Mouse (Mus musculus) heart, postnatal 0 days (tissue): ENCODE measurements at regions not wholly inside any gene's neighbourhood (a gene's known extent, or its start where the extent isn't known, plus 50 kb on each side); places are given as distances from the start of the nearest gene placed in this dataset.

ENCODE experiments used
- ATAC-seq: fragments of 200-750 bp; cut with Nextera tagmentation; 2 replicates; pipeline ENCODE4 v1.8.0; 2017; ENCODE audit warnings: low read depth, moderate number of reproducible peaks, moderate library complexity; ENCODE audit not compliant: insufficient read depth
- DNase-seq: peaks from one replicate; pipeline ENCODE4 v3.0.0-alpha.2; 2016; ENCODE audit warnings: low spot score
- H3K27ac ChIP-seq: fragments of 300-500 bp; sonication (generic); 2 replicates; pipeline ENCODE4 v1.5.1; 2014; ENCODE audit warnings: low read depth, mild to moderate bottlenecking
- H3K27me3 ChIP-seq: fragments of 300-500 bp; sonication (generic); 2 replicates; pipeline ENCODE4 v1.6.1; 2014; ENCODE audit warnings: low read length, mixed read lengths; ENCODE audit not compliant: control insufficient read depth, insufficient read depth
- H3K36me3 ChIP-seq: fragments of 300-500 bp; sonication (generic); replicated peaks from 2 replicates; pipeline ENCODE4 v1.6.1; 2014; ENCODE audit warnings: low read length, mixed read lengths; ENCODE audit not compliant: control insufficient read depth, insufficient read depth
- H3K4me1 ChIP-seq: fragments of 300-500 bp; sonication (generic); 2 replicates; pipeline ENCODE4 v1.6.1; 2014; ENCODE audit warnings: antibody characterized with exemption; ENCODE audit not compliant: control insufficient read depth, insufficient read depth
- H3K4me2 ChIP-seq: fragments of 300-500 bp; sonication (generic); 2 replicates; pipeline ENCODE4 v1.6.1; 2014; ENCODE audit warnings: low read depth, mild to moderate bottlenecking, low read length, moderate library complexity
- H3K4me3 ChIP-seq: fragments of 300-500 bp; sonication (generic); 2 replicates; pipeline ENCODE4 v1.5.1; 2014; ENCODE audit warnings: low read depth, low read length
- H3K9ac ChIP-seq: fragments of 300-500 bp; sonication (generic); replicated peaks from 2 replicates; pipeline ENCODE4 v1.6.1; 2014; ENCODE audit warnings: low read depth, low read length, mixed read lengths
- H3K9me3 ChIP-seq: fragments of 300-500 bp; sonication (generic); replicated peaks from 2 replicates; pipeline ENCODE4 v1.6.1; 2016; ENCODE audit warnings: low read length; ENCODE audit not compliant: control insufficient read depth
- CTCF ChIP-seq: IDR thresholded peaks from 2 replicates; pipeline ENCODE4 v1.5.1; 2016; ENCODE audit warnings: antibody characterized with exemption, control low read depth, low read depth
- EP300 ChIP-seq: IDR thresholded peaks from 2 replicates; pipeline ENCODE4 v1.6.1; 2016; ENCODE audit warnings: antibody characterized with exemption, low read depth
- WGBS: fragments of 180-500 bp; shearing (Covaris S2); extraction: QIAGEN DNeasy Blood & Tissue Kit; methylation state at CpG from one replicate; pipeline ENCODE4 v1.1.7; 2014; 5-methylcytosine and 5-hydroxymethylcytosine counted together

GRCm38 (mm10) chr3:48515009-48515408 lies 1242.1 kb downstream of the Pcdh18 start:
- no peaks in the 10 kb centered on the region for H3K36me3 ChIP-seq
- DNase-seq (no peak), ATAC-seq (no peak)
- TF ChIP-seq EP300 = no peak
- H3K4me1 ChIP-seq = no peaks in the 10 kb centered on the region
- H3K4me2 ChIP-seq = no peak overlapping the region
- H3K27ac ChIP-seq = no peak overlapping the region
- 47% methylated on average over 3 of the region's 3 CpGs for WGBS
- no peak overlapping the region for H3K9ac ChIP-seq
- H3K27me3 ChIP-seq = no peaks in the 10 kb centered on the region
- H3K9me3 ChIP-seq = no peaks in the 10 kb centered on the region
- no peak overlapping the region for H3K4me3 ChIP-seq

GRCm38 (mm10) chr3:48503996-48504395 lies 1253.1 kb downstream of the Pcdh18 start:
- ATAC-seq = no peak
- Histone ChIP-seq H3K9me3 (no peaks in the 10 kb centered on the region), H3K4me2 (no peak overlapping the region), H3K27ac (no peak overlapping the region), H3K4me3 (no peak overlapping the region), H3K9ac (no peak overlapping the region), H3K27me3 (no peaks in the 10 kb centered on the region), H3K36me3 (no peaks in the 10 kb centered on the region), H3K4me1 (no peaks in the 10 kb centered on the region)
- DNase-seq = no peak
- TF ChIP-seq CTCF = no peak
- TF ChIP-seq EP300 = no peak
- 83% methylated on average over 2 of the region's 2 CpGs for WGBS

GRCm38 (mm10) chr3:48464679-48465078 lies 1292.4 kb downstream of the Pcdh18 start:
- ATAC-seq = no peak

GRCm38 (mm10) chr3:48441938-48442337 lies 1315.2 kb downstream of the Pcdh18 start:
- TF ChIP-seq EP300 = no peak
- H3K9me3 ChIP-seq = no peaks in the 10 kb centered on the region
- H3K4me2 ChIP-seq = no peak overlapping the region
- DNase-seq (no peak), ATAC-seq (no peak)
- no peak overlapping the region for H3K27ac ChIP-seq
- no peaks in the 10 kb centered on the region for H3K27me3 ChIP-seq
- 78% methylated on average over 2 of the region's 2 CpGs for WGBS
- no peaks in the 10 kb centered on the region for H3K36me3 ChIP-seq
- H3K4me1 ChIP-seq = no peaks in the 10 kb centered on the region
- H3K9ac ChIP-seq = no peak overlapping the region
- no peak overlapping the region for H3K4me3 ChIP-seq

More at GRCm38 (mm10) chr3:48464679-48465078, 1292.4 kb downstream of the Pcdh18 start:
- Histone ChIP-seq H3K9me3 (no peaks in the 10 kb centered on the region), H3K27ac (no peak overlapping the region), H3K4me3 (no peak overlapping the region), H3K9ac (no peak overlapping the region), H3K4me2 (no peak overlapping the region), H3K27me3 (no peaks in the 10 kb centered on the region), H3K4me1 (no peaks in the 10 kb centered on the region), H3K36me3 (no peaks in the 10 kb centered on the region)
- no peak for DNase-seq
- TF ChIP-seq EP300 = no peak
- TF ChIP-seq CTCF = no peak

- ATAC-seq (no peak), DNase-seq (no peak)
- Histone ChIP-seq H3K4me1 (no peaks in the 10 kb centered on the region), H3K9me3 (no peaks in the 10 kb centered on the region), H3K9ac (no peak overlapping the region), H3K27ac (no peak overlapping the region), H3K27me3 (no peaks in the 10 kb centered on the region), H3K4me2 (no peak overlapping the region), H3K4me3 (no peak overlapping the region), H3K36me3 (no peaks in the 10 kb centered on the region)
- no peak for TF ChIP-seq EP300
- TF ChIP-seq CTCF = no peak
- WGBS = 63% methylated on average over 2 of the region's 2 CpGs
These were observed 1327.6 kb downstream of the Pcdh18 start for GRCm38 (mm10) chr3:48429406-48430033.

- no peak for ATAC-seq
- H3K9ac ChIP-seq = no peak overlapping the region
- TF ChIP-seq CTCF = no peak
- no peak for TF ChIP-seq EP300
- H3K9me3 ChIP-seq = no peaks in the 10 kb centered on the region
- no peaks in the 10 kb centered on the region for H3K4me1 ChIP-seq
- H3K27ac ChIP-seq = no peak overlapping the region
- no peaks in the 10 kb centered on the region for H3K27me3 ChIP-seq
- H3K36me3 ChIP-seq = no peaks in the 10 kb centered on the region
- H3K4me3 ChIP-seq = no peak overlapping the region
- DNase-seq = no peak
- no peak overlapping the region for H3K4me2 ChIP-seq
These were observed 1367.3 kb downstream of the Pcdh18 start for GRCm38 (mm10) chr3:48389862-48390261.
